Mouse (Mus musculus): ENCODE data around the gene Olfr281. TPM values are rescaled to one million over a fixed set of nuclear protein-coding genes. Genes with fewer than 3 reads are reported as not detected.
"Not testable (repeated sequence)": the region's sequence is repeated elsewhere in the genome, so short reads cannot be mapped to it uniquely, and the experiment has no call there.

Gene Olfr281
- not detected in 2 replicates for polyA plus RNA-seq (2012)

- no peak for TF ChIP-seq GATA1 (IDR thresholded peaks at IDR 0.05; ENCODE audit: low read length)
These were observed at the start of gene Olfr281 for GRCm38 (mm10) chr15:98452288-98452687. Olfr281 (plus strand) TSS chr15:98452588.

- TF ChIP-seq GATA1 (IDR thresholded peaks at IDR 0.05; ENCODE audit: low read length) = no peak
These were observed 43.9 kb upstream of the Olfr281 start for GRCm38 (mm10) chr15:98408406-98409060.

GRCm38 (mm10) chr15:98409635-98410034, 42.8 kb upstream of the Olfr281 start:
- TF ChIP-seq GATA1 (IDR thresholded peaks at IDR 0.05; ENCODE audit: low read length) = no peak

GRCm38 (mm10) chr15:98410249-98410648, 42.1 kb upstream of the Olfr281 start:
- TF ChIP-seq GATA1 (IDR thresholded peaks at IDR 0.05; ENCODE audit: low read length) = no peak

- no peak for TF ChIP-seq GATA1 (IDR thresholded peaks at IDR 0.05; ENCODE audit: low read length)
These were observed 36.4 kb upstream of the Olfr281 start for GRCm38 (mm10) chr15:98415996-98416395.

GRCm38 (mm10) chr15:98418096-98418495, 34.3 kb upstream of the Olfr281 start:
- TF ChIP-seq GATA1 (IDR thresholded peaks at IDR 0.05; ENCODE audit: low read length) = no peak

- no peak for TF ChIP-seq GATA1 (IDR thresholded peaks at IDR 0.05; ENCODE audit: low read length)
These were observed 31.5 kb upstream of the Olfr281 start for GRCm38 (mm10) chr15:98420897-98421296.

- TF ChIP-seq GATA1 (IDR thresholded peaks at IDR 0.05; ENCODE audit: low read length) = no peak
These were observed 28.1 kb upstream of the Olfr281 start for GRCm38 (mm10) chr15:98424326-98424725.

- TF ChIP-seq GATA1 (IDR thresholded peaks at IDR 0.05; ENCODE audit: low read length) = no peak
These were observed 27.6 kb upstream of the Olfr281 start for GRCm38 (mm10) chr15:98424753-98425152.

GRCm38 (mm10) chr15:98425188-98425587, 27.2 kb upstream of the Olfr281 start:
- TF ChIP-seq GATA1 (IDR thresholded peaks at IDR 0.05; ENCODE audit: low read length) = no peak

- TF ChIP-seq GATA1 (IDR thresholded peaks at IDR 0.05; ENCODE audit: low read length) = not testable (repeated sequence)
These were observed 21.5 kb upstream of the Olfr281 start, which contains the start of gene Olfr282 for GRCm38 (mm10) chr15:98430925-98431324. Olfr282 (plus strand) TSS chr15:98431225.

- TF ChIP-seq GATA1 (IDR thresholded peaks at IDR 0.05; ENCODE audit: low read length) = no peak
These were observed 7.8 kb upstream of the Olfr281 start for GRCm38 (mm10) chr15:98444561-98444960.

- TF ChIP-seq GATA1 (IDR thresholded peaks at IDR 0.05; ENCODE audit: low read length) = no peak
These were observed 3.9 kb upstream of the Olfr281 start for GRCm38 (mm10) chr15:98448521-98448920.

- TF ChIP-seq GATA1 (IDR thresholded peaks at IDR 0.05; ENCODE audit: low read length) = no peak
These were observed 17.2 kb downstream of the Olfr281 start, which contains the start of gene OR5BS1P for GRCm38 (mm10) chr15:98469596-98469995. OR5BS1P (plus strand) TSS chr15:98469896.

- no peak for TF ChIP-seq GATA1 (IDR thresholded peaks at IDR 0.05; ENCODE audit: low read length)
These were observed 19.2 kb downstream of the Olfr281 start for GRCm38 (mm10) chr15:98471539-98471938.

GRCm38 (mm10) chr15:98474958-98475357, 22.6 kb downstream of the Olfr281 start:
- no peak for TF ChIP-seq GATA1 (IDR thresholded peaks at IDR 0.05; ENCODE audit: low read length)

- no peak for TF ChIP-seq GATA1 (IDR thresholded peaks at IDR 0.05; ENCODE audit: low read length)
These were observed 23.0 kb downstream of the Olfr281 start for GRCm38 (mm10) chr15:98475382-98475781.

Measured in G1E-ER4 (cell line).